Mouse (Mus musculus) lung, postnatal 0 days (tissue): ENCODE data around the gene Klk1b5.

Experiments
- CTCF ChIP-seq: IDR thresholded peaks from 2 replicates; pipeline ENCODE4 v1.5.1; 2016; ENCODE audit warnings: antibody characterized with exemption, mild to moderate bottlenecking
- EP300 ChIP-seq: IDR thresholded peaks from 2 replicates; pipeline ENCODE4 v1.6.1; 2016; ENCODE audit warnings: antibody characterized with exemption, mild to moderate bottlenecking, control low read depth

DNA sequence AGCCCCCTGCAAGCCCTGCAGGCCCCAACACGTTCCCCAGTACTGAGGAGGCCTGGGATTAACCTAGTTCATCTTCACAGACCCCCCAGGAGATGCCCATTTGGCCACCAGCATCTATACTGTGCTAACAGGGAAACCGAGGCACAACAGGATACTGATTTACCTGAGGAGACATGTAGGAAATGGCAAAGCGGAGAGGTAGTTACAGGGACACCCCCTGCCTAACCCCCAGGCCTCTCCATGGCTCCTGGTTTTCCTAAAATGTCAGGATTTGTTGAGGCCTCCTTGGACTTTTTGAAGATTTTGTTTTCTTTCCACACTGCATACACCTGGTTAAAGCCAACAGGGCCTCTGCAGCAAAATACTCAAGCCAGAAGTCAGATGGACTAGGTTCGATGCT is 41.5 kb downstream of the Klk1b5 start, which contains the start of gene Acp4:
- TF ChIP-seq CTCF: no peak
- no peak for TF ChIP-seq EP300
